Mouse (Mus musculus) G1E (cell line): ENCODE results near the gene Atp13a4.

Experiments used
- CTCF ChIP-seq: IDR thresholded peaks from 2 replicates; pipeline ENCODE4 v1.5.1; 2012; ENCODE audit warnings: low read depth, low read length, inconsistent platforms, mixed read lengths
- GATA1 ChIP-seq: IDR thresholded peaks from 2 replicates; pipeline ENCODE4 v1.6.1; 2012; ENCODE audit warnings: borderline replicate concordance, low read length, inconsistent platforms, mixed read lengths
- GATA2 ChIP-seq: IDR thresholded peaks from 2 replicates; pipeline ENCODE4 v1.6.1; 2012; ENCODE audit warnings: low read depth, low read length, inconsistent platforms, borderline replicate concordance
- POLR2AphosphoS5 ChIP-seq: IDR thresholded peaks from 2 replicates; pipeline ENCODE4 v1.6.1; 2012; ENCODE audit warnings: low read depth, low read length, inconsistent platforms; ENCODE audit not compliant: insufficient replicate concordance

GRCm38 (mm10) chr16:29459331-29459730 lies 85.3 kb downstream of the Atp13a4 start:
- no peak for TF ChIP-seq CTCF
- no peak for TF ChIP-seq POLR2AphosphoS5
- no peak for TF ChIP-seq GATA1
- no peak for TF ChIP-seq GATA2
